Mouse (Mus musculus) brain, embryonic 14.5 days (tissue): Measurements from ENCODE around the gene Nup188.
A peak's percentile ranks its signal among the peaks of the same experiment; 100 is the strongest.

Source experiments
- CTCF ChIP-seq: fragments of 200-500 bp; IDR thresholded peaks from 2 replicates; pipeline ENCODE4 v1.5.1; 2012; ENCODE audit warnings: inconsistent platforms, mild to moderate bottlenecking, moderate library complexity, borderline replicate concordance; ENCODE audit not compliant: insufficient read depth, insufficient read length; ENCODE audit errors: extremely low read depth
- POLR2A ChIP-seq: fragments of 200-500 bp; IDR thresholded peaks from 2 replicates; pipeline ENCODE4 v1.6.1; 2012; ENCODE audit warnings: mild to moderate bottlenecking, inconsistent platforms, borderline replicate concordance; ENCODE audit not compliant: poor library complexity, insufficient read depth, insufficient read length, severe bottlenecking; ENCODE audit errors: extremely low read depth

GRCm38 (mm10) chr2:30286192-30287026 lies at the start of gene Nup188, which contains the start of gene Dolk:
- TF ChIP-seq POLR2A (peak; percentile 98), CTCF (no peak)
